Mouse (Mus musculus): ENCODE measurements around the gene Sh2d6.
A peak's percentile ranks its signal among the peaks of the same experiment; 100 is the strongest.

Gene Sh2d6

DNA sequence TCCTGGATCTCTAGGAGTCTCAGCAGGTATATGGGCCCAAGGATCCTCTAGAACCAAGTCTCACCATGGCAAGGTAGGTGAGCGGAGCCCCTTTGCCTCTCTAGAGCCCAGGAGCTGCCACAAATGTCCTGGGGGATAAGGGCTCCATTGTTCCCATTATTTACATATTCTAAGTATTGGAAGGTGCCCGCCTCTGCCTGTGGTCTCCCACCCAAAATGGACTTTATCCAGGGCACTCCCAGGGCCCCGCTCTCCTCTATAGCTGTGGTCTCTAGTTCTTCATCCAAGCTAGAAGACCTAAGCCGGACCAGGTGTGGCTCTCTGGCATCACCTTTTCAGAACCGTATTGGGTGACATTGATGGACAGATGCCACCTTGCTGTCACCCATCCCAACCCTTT, at the start of gene Sh2d6:
Gene Sh2d6 (minus strand): TSS at position 101 of the 400 bp plus-strand sequence.
- DNase-seq (ENCODE audit: low read depth): no peak

DNA sequence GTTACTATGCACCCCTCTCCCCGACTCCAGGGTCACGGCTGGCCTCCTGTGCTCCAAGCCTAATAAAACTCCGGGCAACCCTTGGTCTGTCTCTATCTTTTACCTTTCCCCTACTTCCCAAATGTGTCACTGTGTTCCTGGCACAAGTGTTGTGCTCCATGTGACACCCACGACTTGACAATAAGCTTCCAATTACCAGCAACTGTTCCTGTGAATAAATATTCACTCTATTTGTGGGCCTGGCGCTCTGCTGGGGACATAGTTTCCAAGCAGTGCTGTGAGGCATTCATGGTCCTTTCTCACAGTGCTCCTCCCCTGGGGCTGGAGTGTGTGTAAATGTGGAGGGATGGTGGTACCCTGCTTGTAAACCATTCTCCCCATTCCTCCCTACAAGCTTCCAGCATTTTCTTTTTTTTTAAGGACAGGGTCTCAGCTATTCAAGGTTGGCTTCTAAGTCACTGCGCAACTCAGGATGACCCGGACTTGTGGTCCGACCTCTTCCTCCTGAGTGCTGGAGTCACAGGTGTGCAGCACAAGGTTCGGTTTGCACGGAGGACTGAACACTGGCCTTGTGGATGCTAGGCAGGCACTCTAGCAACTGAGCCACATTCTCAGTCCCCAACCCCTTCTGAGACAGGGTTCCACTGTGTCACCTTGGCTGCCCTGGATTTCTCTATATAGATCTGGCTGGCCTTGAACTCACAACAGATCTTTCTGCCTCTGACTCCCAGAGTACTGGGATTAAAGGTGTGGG, 49.3 kb upstream of the Sh2d6 start:
- no peak for DNase-seq (ENCODE audit: low read depth)

DNA sequence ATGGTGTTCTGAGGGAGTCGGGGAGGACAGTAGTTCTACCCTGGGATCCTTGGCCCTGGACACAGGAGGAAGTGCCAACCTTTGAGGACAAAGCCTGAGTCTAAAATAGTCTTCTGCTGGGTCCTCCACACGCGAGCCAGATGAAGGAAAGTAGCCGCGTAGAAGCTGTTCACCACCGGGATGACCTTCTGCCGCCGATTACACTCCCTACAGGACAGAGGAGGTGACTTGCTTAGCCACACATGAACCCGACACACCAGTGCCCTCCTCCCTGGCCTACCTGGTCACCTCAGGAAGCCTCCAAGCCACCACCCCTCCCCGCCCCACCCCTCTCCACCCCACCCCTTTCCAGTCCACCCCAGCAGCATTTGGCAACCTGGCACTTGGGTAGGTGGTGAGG, 47.2 kb upstream of the Sh2d6 start:
- DNase-seq (ENCODE audit: low read depth): no peak

DNA sequence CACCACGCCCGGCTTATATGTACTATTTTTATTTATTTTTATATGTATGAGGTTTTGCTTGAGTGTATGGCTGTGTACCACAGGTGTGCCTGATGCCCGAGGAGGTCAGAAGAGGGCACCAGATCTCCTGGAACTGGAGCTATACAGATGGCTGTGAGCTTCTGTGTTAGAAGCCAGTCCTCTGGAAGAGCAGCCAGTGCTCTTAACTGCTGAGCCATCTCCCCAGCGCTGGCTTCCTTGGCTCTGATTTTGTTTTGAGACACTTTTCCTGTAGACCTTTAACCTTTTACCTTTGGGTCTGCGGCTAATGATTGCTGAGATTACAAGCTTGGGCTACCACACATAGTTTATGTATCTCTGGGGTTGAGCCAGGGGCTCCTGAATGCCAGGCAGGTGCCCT, 46.0 kb upstream of the Sh2d6 start:
- DNase-seq (ENCODE audit: low read depth): no peak

DNA sequence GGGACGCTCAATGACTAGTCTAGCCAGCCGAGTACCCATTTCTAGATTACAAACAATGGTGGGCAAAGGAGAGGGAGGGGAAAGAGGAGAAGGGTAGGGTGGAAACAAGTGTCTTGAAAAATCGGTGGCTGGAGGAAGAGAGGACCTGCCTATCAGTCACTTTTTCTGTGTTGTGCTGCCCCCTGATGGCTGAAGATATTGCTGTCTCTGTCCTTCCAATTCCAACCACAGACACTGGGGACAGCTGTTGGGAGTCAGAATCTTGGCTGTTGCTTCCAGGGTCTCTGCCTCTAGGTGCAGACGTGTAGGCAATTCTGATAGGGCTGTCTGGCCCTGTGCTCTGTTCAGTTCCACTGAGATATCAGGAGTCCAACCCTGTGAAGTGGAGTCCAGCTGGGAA, 44.5 kb upstream of the Sh2d6 start:
- DNase-seq (ENCODE audit: low read depth): peak; percentile 94

DNA sequence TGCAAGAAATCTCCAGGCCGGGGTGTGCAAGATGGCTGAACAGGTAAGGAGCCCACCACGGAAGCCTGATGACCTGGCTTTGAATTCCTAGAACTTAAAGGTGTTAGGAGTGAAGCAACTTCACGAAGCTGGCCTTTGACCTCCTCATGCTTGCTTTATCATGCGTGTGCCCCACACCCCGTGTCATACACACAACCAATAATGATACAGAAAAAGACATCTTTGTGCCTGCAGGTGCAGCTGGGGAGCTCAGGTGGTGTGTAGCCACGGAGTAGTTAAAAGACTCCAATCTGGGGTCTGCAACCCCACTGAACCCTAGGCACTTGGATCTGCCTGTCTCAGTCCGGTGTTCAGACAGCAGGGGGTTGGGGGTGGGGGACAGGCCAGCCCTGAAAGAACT, 44.0 kb upstream of the Sh2d6 start:
- DNase-seq (ENCODE audit: low read depth): no peak

DNA sequence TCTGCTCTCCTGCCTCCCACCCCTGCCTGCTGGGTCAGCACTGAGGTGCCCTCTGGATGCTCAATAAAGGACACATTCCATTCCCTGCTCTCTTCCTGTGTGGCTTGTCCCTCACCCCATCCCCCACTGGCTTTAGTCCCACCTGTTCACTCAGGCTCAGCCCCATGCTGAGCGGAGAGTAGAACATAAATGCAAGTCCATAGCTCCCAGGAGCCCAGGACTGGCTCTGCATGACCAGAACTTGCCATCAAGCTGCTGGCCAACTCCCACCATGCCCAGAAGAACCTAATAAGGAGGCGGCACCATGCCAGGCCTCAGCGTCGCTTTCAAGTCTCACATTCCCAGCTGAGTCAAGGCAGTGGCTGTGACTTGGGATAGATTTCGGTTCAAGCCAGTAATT, 41.4 kb upstream of the Sh2d6 start:
- DNase-seq (ENCODE audit: low read depth): no peak

DNA sequence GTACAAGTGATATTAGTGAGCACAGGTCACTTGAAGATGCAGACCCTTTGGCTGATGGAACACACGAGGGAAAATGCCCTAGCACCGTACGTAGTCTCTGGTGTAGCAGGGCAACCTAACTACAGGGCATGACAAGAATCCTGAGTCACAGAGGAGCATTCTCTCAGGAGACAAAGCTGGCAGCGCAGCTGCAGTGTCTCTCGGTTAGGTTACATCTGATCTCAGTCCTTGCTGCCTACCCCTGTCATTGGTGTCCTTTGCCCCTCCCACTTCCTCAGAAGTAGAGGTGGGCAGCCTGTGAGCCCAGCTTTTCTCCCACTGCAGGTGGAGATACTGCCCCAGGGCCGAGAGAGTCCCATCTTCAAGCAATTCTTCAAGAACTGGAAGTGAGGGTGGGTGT, 41.0 kb upstream of the Sh2d6 start:
- DNase-seq (ENCODE audit: low read depth): no peak

DNA sequence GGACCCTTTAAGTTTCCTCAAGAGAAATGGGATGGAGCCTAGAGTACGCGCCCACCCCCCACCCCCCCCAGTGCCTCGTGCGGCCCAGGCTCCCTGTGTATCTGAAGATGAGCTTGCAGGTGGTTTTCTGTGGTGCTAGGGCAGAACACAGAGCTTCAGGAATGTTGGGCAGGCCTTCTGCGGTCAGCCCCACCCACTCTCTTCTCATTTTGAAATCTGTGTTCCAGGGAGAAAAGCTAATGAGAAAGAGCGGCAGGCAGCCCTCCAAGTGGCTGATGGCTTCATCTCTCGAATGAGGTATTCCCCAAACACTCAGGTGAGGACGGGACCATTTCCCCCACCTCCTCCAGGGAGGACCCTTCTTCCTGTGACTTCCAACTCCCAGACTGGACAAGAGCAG, 39.3 kb upstream of the Sh2d6 start:
- no peak for DNase-seq (ENCODE audit: low read depth)

DNA sequence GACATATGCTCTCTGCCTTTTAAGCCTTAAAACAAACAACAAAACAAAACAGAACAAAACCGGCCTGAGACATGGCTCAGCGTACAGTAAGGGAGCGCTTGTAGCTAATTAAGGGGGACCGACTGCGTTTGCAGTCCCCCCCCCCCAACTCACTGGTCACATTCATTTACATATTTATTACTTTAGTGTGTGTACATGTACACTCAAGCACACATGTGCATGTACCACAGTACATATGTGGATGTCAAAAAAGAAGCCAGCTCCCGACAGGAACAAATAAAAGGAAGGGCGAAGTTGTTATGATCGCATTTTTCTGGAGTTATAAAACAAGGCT, 31.5 kb upstream of the Sh2d6 start:
- DNase-seq (ENCODE audit: low read depth): no peak

DNA sequence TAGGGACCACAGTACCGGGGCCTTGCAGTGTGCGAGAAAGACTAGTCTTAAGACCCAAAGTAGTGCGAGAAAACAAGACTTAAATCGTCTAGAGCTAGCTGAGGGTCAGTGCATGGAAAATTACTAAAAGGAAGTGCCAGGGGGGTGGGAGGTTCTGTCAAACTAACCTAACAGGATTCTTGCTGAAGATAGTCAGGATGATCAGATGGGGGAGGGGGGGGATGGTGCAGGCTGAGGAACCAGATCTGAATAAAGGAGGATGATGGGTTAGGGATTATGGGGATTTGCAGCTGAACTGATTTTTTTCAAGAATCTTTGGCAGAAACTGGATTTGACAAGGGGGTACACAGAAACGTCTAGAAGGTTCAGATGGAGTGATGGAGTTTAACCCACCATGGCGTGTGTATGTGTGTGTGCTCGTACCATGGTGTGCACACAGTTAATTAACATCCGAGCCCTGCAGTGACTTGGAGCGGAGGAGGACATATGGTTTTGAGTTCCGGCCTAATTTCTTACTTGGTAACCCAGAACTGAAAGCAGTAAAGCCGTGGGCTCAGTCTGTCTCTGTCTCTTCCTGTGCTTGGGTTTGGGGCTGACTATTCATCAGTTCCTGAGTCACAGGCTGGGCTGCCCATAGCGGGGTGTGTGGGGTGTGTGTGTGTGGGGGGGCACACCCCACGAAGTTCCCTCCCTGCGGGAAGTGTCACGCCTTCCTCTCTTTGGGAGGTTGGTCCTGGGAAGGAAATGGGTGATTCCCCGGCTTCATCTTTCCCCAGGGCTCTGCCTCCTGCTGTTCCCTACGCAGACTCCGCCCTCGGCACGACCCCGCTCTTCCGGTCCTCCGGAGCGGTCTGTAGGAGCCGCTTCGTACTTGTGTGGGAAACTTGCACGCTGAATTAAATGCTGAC, 30.9 kb upstream of the Sh2d6 start:
- peak; percentile 94 for DNase-seq (ENCODE audit: low read depth)

DNA sequence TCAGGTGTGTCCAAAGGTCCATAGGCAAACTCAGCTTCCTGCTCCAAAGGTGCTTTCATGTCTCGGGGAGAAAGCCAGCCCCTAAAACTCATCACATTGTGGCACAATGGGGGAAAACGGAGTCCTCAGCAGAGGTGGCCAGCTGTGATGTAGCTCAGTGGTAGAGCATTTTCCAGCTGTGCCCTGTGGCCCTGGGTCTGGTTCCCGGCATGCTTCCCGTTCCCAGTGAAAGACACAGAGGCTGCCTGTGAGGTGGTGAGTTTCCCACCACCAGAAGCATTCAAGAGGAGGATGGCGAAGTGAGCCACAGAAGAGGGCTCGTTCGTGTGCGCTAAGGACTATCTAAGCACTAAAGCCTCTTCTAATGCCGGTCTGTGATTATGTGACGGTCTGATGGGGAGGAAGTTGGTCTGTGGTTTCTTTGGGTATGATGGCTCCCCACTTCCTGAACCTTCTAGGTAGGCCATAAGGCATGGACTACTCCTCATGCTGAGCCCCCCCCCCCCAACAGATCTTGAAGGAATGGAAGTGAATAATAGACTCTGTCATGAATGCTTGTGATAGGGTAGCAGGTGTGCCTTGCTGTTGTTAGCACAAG, 29.1 kb upstream of the Sh2d6 start:
- DNase-seq (ENCODE audit: low read depth): no peak

DNA sequence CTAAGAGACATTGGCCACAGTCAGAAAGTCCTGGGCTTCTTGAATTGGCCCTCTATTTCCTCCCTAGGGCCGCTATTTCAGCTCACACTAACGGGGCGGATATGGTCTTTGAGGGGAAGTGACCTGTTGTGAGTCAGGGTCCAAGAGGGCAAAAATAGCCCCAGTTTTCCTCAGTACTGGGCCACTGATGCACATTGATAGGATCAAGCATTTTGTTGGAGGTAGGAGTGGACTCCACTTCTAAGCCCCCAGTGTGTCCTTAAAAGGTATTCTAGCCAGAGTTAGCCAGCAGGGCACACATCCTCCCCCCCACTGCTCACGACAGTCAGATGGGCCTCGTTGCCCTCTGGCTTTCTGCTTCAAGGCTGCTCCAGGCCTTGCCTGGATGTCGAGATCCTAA, 28.5 kb upstream of the Sh2d6 start:
- peak; percentile 22 for DNase-seq (ENCODE audit: low read depth)

DNA sequence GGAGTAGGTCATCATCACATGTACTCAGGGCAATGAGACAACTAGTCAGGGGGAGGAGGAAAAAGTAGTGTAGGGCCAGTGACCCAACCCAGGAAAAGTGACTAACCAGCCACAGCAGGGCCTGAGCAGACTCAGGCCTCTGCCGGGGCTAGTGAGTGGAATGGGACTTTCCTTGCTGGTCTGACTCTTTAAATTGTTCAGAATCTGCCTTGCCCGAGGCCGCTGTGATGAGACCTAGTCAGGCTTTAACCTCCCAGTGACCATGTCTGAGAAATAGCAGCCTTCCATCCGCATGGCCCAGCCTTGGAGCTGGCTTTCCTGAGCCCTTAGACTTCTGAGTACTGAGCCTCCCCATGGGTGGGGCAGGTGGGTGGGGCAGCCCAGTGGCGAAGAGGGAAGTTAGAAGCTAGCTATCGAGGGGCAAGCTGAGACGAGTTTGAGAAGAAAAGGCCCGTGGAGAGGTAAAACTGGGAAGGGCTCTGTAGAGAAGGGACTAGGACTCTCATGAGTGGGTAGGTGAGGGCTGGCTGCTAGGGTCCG, 27.6 kb upstream of the Sh2d6 start:
- DNase-seq (ENCODE audit: low read depth): peak; percentile 83

DNA sequence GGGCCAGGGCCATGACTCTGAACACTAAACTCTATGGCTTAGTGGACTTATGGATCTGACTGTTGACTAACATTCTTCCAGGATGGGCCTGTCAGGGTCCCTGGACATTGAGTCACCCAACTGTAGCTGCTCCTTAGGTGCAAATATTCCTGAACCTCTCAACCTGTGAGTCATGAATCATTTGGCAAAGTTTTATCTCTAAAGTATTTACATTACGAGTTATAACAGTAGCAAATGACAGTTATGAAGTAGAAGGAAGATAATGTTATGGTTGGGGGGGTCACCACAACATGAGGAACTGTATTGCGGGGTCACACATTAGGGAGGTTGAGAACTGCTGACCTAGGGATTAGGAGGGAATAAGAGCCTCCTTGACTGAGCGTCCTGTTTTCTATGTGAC, 26.4 kb upstream of the Sh2d6 start:
- no peak for DNase-seq (ENCODE audit: low read depth)

DNA sequence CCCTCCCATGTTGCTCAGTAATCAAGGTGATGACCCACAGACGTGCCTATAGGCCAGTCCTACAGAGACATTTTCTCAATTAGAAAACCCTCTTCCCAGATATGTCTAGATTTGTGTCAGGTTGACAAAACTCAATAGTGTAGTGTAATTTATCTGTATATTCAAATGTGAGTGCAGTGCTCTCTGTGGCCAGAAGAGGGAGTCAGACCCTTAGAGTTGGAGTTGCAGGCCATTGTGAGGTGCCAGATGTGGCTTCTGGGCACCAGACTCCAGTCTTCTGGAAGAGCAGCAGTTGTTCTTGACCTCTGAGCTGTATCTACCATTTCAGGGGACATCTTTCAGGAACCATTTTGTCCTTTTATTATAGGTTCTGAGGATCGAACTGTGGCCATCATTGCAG, 25.6 kb upstream of the Sh2d6 start:
- DNase-seq (ENCODE audit: low read depth): no peak

DNA sequence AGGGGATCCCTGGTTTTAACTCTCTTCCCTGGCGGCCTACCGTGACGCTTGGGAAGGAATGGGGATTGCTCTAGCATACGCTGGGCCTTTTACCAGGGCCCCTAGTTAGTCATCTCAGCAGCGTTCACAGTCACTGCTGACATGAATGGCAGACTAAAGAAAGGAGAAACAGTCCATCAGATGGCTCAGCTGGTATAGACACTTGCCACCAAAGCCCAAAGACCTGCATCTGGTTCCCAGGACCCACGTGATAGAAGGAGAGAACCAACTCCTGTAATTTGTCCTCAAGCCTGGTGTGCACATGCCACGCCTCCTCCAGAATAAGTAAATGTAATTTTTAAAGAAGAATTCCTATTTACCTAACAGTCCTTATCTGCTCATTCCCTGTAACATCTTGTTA, 23.9 kb upstream of the Sh2d6 start:
- DNase-seq (ENCODE audit: low read depth): peak; percentile 50

DNA sequence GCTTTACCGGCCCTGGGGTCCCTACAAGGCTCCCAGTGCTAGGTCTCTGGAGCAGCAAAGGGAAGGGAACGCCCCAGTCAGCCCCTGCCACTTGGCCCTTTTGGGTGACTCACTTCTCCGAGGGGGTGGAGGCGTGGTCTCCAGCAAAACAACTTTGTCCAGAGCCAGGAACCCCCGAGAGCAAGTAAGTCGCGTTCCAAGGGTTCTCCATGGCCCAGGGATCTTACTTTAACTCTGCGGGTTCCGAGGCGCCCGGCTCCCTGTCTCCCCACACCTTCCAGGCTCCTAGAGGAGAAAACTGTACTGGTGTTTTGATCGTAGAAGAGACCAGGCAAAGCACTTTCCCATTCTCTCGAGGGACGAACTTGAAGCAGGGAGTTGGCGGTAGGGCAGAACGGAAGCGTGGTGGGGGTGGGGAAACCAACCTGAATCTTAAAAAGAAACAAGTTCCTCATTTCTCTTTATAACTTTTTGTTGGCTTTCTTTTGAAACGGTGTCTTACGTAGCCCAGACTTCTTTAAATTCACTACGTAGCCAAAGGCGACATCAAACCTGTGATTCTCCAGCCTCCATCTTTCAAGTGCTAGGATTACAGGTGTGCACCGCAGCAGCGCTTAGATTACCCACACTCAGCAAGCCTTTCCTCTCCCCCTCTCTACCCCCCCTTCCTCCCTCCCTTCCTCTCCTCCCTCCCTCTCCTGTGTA, 22.9 kb upstream of the Sh2d6 start, which contains the start of gene Capg:
Gene Capg (plus strand): TSS at position 109 of the 705 bp plus-strand sequence.
- peak; percentile 90 for DNase-seq (ENCODE audit: low read depth)

DNA sequence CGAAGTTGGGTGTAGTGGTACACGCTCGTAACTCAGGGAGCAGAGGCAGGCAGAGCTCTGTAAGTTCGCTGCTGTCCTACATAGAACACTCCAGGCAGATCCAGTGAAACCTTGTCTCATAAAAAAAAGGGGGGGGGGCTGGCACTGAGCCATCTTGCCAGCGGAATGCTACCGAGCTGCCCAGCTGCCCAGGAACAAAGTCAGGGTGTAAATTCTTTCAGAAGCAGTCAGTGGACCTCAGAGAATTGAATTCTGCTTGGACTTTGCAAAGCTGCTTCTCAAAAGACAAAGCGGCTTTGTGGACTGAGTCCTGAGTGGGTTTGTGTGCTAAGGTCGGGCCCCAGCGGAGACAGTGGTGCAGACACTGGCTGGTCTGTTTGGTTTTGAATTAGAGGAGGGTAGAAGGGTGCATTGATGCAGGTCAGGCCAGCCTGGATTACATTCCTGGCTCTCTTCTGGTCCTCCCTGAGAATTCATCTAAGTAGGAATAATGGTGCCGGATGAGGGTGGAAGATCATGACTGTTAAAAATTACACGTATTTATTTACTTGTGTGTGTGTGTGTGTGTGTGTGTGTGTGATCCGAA, 21.9 kb upstream of the Sh2d6 start:
- peak; percentile 56 for DNase-seq (ENCODE audit: low read depth)

DNA sequence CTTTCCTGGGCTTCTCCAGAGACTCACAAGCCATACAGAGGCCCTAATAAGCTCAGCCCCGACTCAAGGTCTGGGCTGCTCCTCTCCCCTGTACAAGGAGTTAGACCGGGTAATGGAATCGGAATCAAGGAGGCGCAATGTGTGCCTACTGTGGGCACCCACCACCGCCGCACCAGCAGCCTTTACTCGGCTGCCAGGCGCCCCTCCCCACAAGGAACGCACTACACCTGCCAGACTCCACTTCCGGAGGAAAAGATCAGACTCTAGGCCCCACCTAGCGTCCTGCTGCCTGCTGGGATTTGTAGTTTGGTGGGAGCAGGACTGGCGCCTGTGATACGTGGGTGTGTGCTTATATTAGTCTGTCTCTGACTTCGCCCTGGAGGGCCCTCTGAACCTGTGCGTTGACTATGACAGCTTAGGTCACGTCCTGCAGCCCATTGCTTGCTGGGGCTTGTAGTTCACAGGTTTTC, 17.1 kb upstream of the Sh2d6 start:
- peak; percentile 83 for DNase-seq (ENCODE audit: low read depth)

DNA sequence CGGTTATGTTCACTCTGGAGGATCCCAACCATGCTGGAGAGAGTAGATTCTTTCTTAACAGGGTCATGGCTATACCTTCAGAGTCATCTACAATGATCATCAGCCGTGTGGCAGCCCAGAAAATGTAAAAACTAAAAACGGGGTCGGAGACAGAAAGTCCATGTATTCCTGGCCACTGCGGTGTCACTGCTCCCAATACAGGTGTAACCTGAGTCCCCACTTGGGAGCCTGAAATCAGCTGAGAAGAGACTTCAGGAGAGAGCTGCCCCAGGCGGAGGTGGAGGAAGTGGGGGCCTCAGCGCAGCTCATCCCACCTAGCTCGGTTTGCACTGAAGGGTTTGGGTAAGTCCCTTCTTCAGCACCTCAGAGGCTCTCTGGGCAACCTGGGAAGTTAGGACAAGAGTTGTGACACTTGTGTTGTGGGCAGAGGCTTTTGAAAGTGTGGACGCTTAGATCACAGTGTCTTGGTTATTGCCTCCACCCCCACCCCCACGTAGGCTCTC, 16.5 kb upstream of the Sh2d6 start:
- no peak for DNase-seq (ENCODE audit: low read depth)

Measured in NIH3T3 (cell line).